Mouse (Mus musculus): Measurements from ENCODE around the gene Echdc1. TPM values are rescaled to one million over a fixed set of nuclear protein-coding genes. Genes with fewer than 3 reads are reported as not detected.
"Not testable (repeated sequence)": the region's sequence is repeated elsewhere in the genome, so short reads cannot be mapped to it uniquely, and the experiment has no call there.

The Echdc1 gene
- polyA plus RNA-seq, 1 experiment from 2014 or later, result 28.2 TPM

- Histone ChIP-seq H3K4me3 (ENCODE audit: low read depth, low read length) (peak within 1 kb of the TSS; percentile 92), H3K4me2 (replicated peaks; ENCODE audit: low read depth, low read length) (peak within 1 kb of the TSS; percentile 52), H3K27me3 (ENCODE audit: control insufficient read depth, insufficient read depth, low read length) (no peaks in the 10 kb centered on the region), H3K9me3 (ENCODE audit: control insufficient read depth, low read length) (no peaks in the 10 kb centered on the region), H3K36me3 (ENCODE audit: control insufficient read depth, insufficient read depth, low read length) (no peaks in the 10 kb centered on the region), H3K27ac (ENCODE audit: low read depth, low read length) (peak within 1 kb of the TSS; percentile 98), H3K9ac (ENCODE audit: low read depth, low read length) (peak within 1 kb of the TSS; percentile 98), H3K4me1 (replicated peaks; ENCODE audit: control insufficient read depth, insufficient read depth, low read length) (no peaks in the 10 kb centered on the region; the same call in 1 of the 2 replicates)
- 11% methylated on average over 15 of the region's 15 CpGs for WGBS
- ATAC-seq (ENCODE audit: low FRiP score) (no peak), DNase-seq (ENCODE audit: low spot score) (no peak)
These were observed 49.4 kb downstream of the Echdc1 start, which contains the start of gene Rnf146 for GRCm38 (mm10) chr10:29362197-29362900. Gene Rnf146, minus strand, starts transcription at chr10:29362442.

DNA sequence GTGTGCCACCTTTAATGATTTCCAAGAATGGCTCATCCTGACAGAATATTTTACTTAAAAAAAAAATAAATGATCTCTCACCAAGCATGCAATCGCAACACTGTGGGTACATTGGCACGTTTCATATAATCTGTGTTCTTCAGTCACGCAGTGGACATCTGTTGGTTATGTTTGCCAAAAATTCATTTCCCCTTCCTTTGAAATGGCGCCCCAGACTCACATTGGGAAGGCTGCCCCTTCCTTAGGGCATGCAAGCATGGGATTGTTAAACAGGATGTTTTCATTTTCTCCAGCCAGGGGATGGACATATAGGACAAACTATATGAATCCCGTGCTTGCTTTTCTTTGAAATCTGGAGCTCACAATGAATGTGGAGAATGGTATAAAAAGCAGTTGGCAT is 61.1 kb downstream of the Echdc1 start:
- 89% methylated on average over 5 of the region's 5 CpGs for WGBS

DNA sequence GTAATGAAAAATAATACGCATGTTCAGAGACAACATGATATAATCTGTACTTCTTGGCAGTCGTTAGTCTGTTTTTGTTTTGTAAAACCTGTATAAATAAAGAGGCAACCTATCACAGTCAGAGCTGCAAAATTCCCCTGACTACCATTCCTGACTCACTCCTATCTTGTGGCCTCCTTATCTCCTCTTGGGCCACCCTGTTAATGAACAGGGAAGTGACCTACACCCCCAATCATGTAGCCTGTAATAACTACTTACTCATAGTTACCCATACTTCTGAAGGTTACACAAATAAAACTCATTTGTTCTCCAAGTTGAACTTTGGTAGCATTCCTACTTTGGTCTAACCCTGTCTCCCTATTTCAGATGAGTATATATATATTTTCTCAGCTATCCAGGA is 68.6 kb downstream of the Echdc1 start:
- DNase-seq (ENCODE audit: low spot score) (no peak), ATAC-seq (ENCODE audit: low FRiP score) (no peak)
- no peaks in the 10 kb centered on the region for H3K9me3 ChIP-seq (ENCODE audit: control insufficient read depth, low read length)
- WGBS, result 88% methylated on average over 2 of the region's 2 CpGs
- H3K4me3 ChIP-seq (ENCODE audit: low read depth, low read length), result no peak overlapping the region
- no peaks in the 10 kb centered on the region for H3K36me3 ChIP-seq (ENCODE audit: control insufficient read depth, insufficient read depth, low read length)
- no peak overlapping the region for H3K27ac ChIP-seq (ENCODE audit: low read depth, low read length)
- no peak overlapping the region for H3K9ac ChIP-seq (ENCODE audit: low read depth, low read length)
- no peaks in the 10 kb centered on the region for H3K27me3 ChIP-seq (ENCODE audit: control insufficient read depth, insufficient read depth, low read length)
- H3K4me1 ChIP-seq (replicated peaks; ENCODE audit: control insufficient read depth, insufficient read depth, low read length), result no peaks in the 10 kb centered on the region
- no peak overlapping the region for H3K4me2 ChIP-seq (replicated peaks; ENCODE audit: low read depth, low read length)

More for the DNA sequence above, 61.1 kb downstream of the Echdc1 start:
- Histone ChIP-seq H3K36me3 (ENCODE audit: control insufficient read depth, insufficient read depth, low read length) (no peaks in the 10 kb centered on the region), H3K27me3 (ENCODE audit: control insufficient read depth, insufficient read depth, low read length) (no peaks in the 10 kb centered on the region), H3K9me3 (ENCODE audit: control insufficient read depth, low read length) (no peaks in the 10 kb centered on the region), H3K4me1 (replicated peaks; ENCODE audit: control insufficient read depth, insufficient read depth, low read length) (no peaks in the 10 kb centered on the region), H3K27ac (ENCODE audit: low read depth, low read length) (no peak overlapping the region), H3K9ac (ENCODE audit: low read depth, low read length) (no peak overlapping the region), H3K4me3 (ENCODE audit: low read depth, low read length) (no peak overlapping the region), H3K4me2 (replicated peaks; ENCODE audit: low read depth, low read length) (no peak overlapping the region)
- no peak for ATAC-seq (ENCODE audit: low FRiP score)
- no peak for DNase-seq (ENCODE audit: low spot score)

GRCm38 (mm10) chr10:29394890-29395289 is 81.9 kb downstream of the Echdc1 start:
- not testable (repeated sequence) for H3K4me1 ChIP-seq (replicated peaks; ENCODE audit: control insufficient read depth, insufficient read depth, low read length); H3K9me3 ChIP-seq (ENCODE audit: control insufficient read depth, low read length); H3K27ac ChIP-seq (ENCODE audit: low read depth, low read length); H3K27me3 ChIP-seq (ENCODE audit: control insufficient read depth, insufficient read depth, low read length); ATAC-seq (ENCODE audit: low FRiP score); H3K36me3 ChIP-seq (ENCODE audit: control insufficient read depth, insufficient read depth, low read length); H3K9ac ChIP-seq (ENCODE audit: low read depth, low read length); H3K4me2 ChIP-seq (replicated peaks; ENCODE audit: low read depth, low read length); H3K4me3 ChIP-seq (ENCODE audit: low read depth, low read length)
- 94% methylated on average over 2 of the region's 2 CpGs for WGBS
- peak; percentile 1 for DNase-seq (ENCODE audit: low spot score)

Other genes with a start within 250 kb of the Echdc1 start
- 35.8 and 42.6 TPM in 2 replicates for gene Soga3, start 169.3 kb upstream of the Echdc1 start, polyA plus RNA-seq (2014; fragmentation: Nextera tagmentation; extraction: Ambion mirVana)
- 5.0 and 9.9 TPM in 2 replicates for gene Gm49353, start 114.2 kb upstream of the Echdc1 start, polyA plus RNA-seq (2014; fragmentation: Nextera tagmentation; extraction: Ambion mirVana)
- 10.6 and 11.8 TPM in 2 replicates for gene 9330159F19Rik, start 101.6 kb upstream of the Echdc1 start, polyA plus RNA-seq (2014; fragmentation: Nextera tagmentation; extraction: Ambion mirVana)
- 57.8 and 66.3 TPM in 2 replicates for gene Rnf146, start 49.3 kb downstream of the Echdc1 start, polyA plus RNA-seq (2014; fragmentation: Nextera tagmentation; extraction: Ambion mirVana)
- 10.4 and 11.1 TPM in 2 replicates for gene Rspo3, start 222.7 kb downstream of the Echdc1 start, polyA plus RNA-seq (2014; fragmentation: Nextera tagmentation; extraction: Ambion mirVana)